Mouse (Mus musculus): Measurements from ENCODE around the gene Them4.

GRCm38 (mm10) chr3:94371637-94372036 lies 61.7 kb downstream of the Them4 start:
- no peak for TF ChIP-seq CTCF (IDR thresholded peaks at IDR 0.05 in 2 of 3, conservative IDR thresholded peaks at IDR 0.05 in 1 of 3; ENCODE audit: control insufficient read depth in 1 of 3, insufficient read depth in 1 of 3, low read depth in 2 of 3, low read length in 3 of 3, poor library complexity in 1 of 3, severe bottlenecking in 1 of 3)
- no peak for TF ChIP-seq POLR2A (IDR thresholded peaks at IDR 0.05; ENCODE audit: control insufficient read depth in 1 of 2, insufficient read depth in 1 of 2, low read depth in 1 of 2, low read length in 2 of 2, poor library complexity in 1 of 2)
- TF ChIP-seq ZC3H11A (IDR thresholded peaks at IDR 0.05; ENCODE audit: low read depth, low read length) = no peak
- no peak for TF ChIP-seq GATA1 (IDR thresholded peaks at IDR 0.05; ENCODE audit: low read depth, low read length)
- no peak for TF ChIP-seq GABPA (IDR thresholded peaks at IDR 0.05; ENCODE audit: low read depth, low read length)
- no peak for TF ChIP-seq BHLHE40 (IDR thresholded peaks at IDR 0.05; ENCODE audit: borderline replicate concordance, low read depth, low read length)
- no peak for TF ChIP-seq EP300 (IDR thresholded peaks at IDR 0.05; ENCODE audit: low read depth in 1 of 2, low read length in 2 of 2)

Data from MEL (cell line).